Mouse (Mus musculus) left cerebral cortex, postnatal 4 days (tissue): Measurements from ENCODE around the gene Smarcd3. TPM values are rescaled to one million over a fixed set of nuclear protein-coding genes. Genes with fewer than 3 reads are reported as not detected.

Source experiments
- DNase-seq: peaks from one replicate; pipeline ENCODE4 v3.0.0-alpha.2; 2022
- intact Hi-C: fragments of 180-260 bp; cut with DNase I; formaldehyde crosslinking; loops from one replicate; pipeline ENCODE4 v1.15.1; 2025
- total RNA-seq, 2 experiments: library from RNA; stranded (reverse); gene quantifications; 2 replicates each; pipeline ENCODE4 v1.2.3; 2021

Gene Smarcd3
- total RNA-seq, 2 experiments from 2014 or later = 179 to 183 TPM

- intact Hi-C loops = no loop called here
- DNase-seq = no peak
These were observed 1.7 kb downstream of the Smarcd3 start for GRCm38 (mm10) chr5:24622386-24623040.

GRCm38 (mm10) chr5:24620626-24621025 is 3.6 kb downstream of the Smarcd3 start:
- intact Hi-C loops = no loop called here
- DNase-seq = no peak

GRCm38 (mm10) chr5:24620116-24620515 is 4.1 kb downstream of the Smarcd3 start:
- intact Hi-C loops = no loop called here
- no peak for DNase-seq

GRCm38 (mm10) chr5:24618921-24619320 is 5.3 kb downstream of the Smarcd3 start:
- no peak for DNase-seq
- intact Hi-C loops = no loop called here

- intact Hi-C loops = no loop called here
- DNase-seq = peak; percentile 30
These were observed 9.1 kb downstream of the Smarcd3 start for GRCm38 (mm10) chr5:24615097-24615496.

- no peak for DNase-seq
- intact Hi-C loops = no loop called here
These were observed 11.9 kb downstream of the Smarcd3 start for GRCm38 (mm10) chr5:24612302-24612649.

- DNase-seq = peak; percentile 77
- intact Hi-C loops = no loop called here
These were observed 12.6 kb downstream of the Smarcd3 start for GRCm38 (mm10) chr5:24611366-24612301.

GRCm38 (mm10) chr5:24609388-24609787 is 14.8 kb downstream of the Smarcd3 start:
- intact Hi-C loops = no loop called here
- no peak for DNase-seq

- intact Hi-C loops = no loop called here
These were observed 18.1 kb downstream of the Smarcd3 start for GRCm38 (mm10) chr5:24605980-24606665.

GRCm38 (mm10) chr5:24605321-24605979 is 18.8 kb downstream of the Smarcd3 start:
- DNase-seq = no peak
- intact Hi-C loops = no loop called here

More at GRCm38 (mm10) chr5:24605980-24606665, 18.1 kb downstream of the Smarcd3 start:
- no peak for DNase-seq

- intact Hi-C loops = no loop called here
- peak; percentile 94 for DNase-seq
These were observed 19.5 kb downstream of the Smarcd3 start for GRCm38 (mm10) chr5:24604656-24605100.

GRCm38 (mm10) chr5:24604080-24604655 is 20.0 kb downstream of the Smarcd3 start:
- no peak for DNase-seq
- intact Hi-C loops = no loop called here

GRCm38 (mm10) chr5:24603431-24604010 is 20.7 kb downstream of the Smarcd3 start:
- DNase-seq = no peak
- intact Hi-C loops = no loop called here

GRCm38 (mm10) chr5:24602751-24603343 is 21.4 kb downstream of the Smarcd3 start:
- DNase-seq = peak; percentile 56
- intact Hi-C loops = no loop called here

GRCm38 (mm10) chr5:24601911-24602750 is 22.1 kb downstream of the Smarcd3 start:
- intact Hi-C loops = no loop called here
- DNase-seq = peak; percentile 74

GRCm38 (mm10) chr5:24601071-24601835 is 23.0 kb downstream of the Smarcd3 start:
- peak; percentile 41 for DNase-seq
- intact Hi-C loops = no loop called here

- intact Hi-C loops = no loop called here
- DNase-seq = no peak
These were observed 24.0 kb downstream of the Smarcd3 start for GRCm38 (mm10) chr5:24600236-24600635.

- intact Hi-C loops = loop anchor here (5.0 to 10.0 kb wide), 2 partner anchors 53 to 114 kb away; no protein-coding TSS in a partner anchor
These were observed 25.1 kb downstream of the Smarcd3 start for GRCm38 (mm10) chr5:24599137-24599536.

More at GRCm38 (mm10) chr5:24599137-24599536, 25.1 kb downstream of the Smarcd3 start:
- DNase-seq = no peak
